Mouse (Mus musculus): ENCODE measurements around the gene Ogdh. TPM values are rescaled to one million over a fixed set of nuclear protein-coding genes. Genes with fewer than 3 reads are reported as not detected.

Ogdh gene
- polyA plus RNA-seq, 1 experiment, result 123 TPM

- under 1% methylated on average over 50 of the region's 50 CpGs for WGBS
- peaks cover 7% of the 10 kb centered on the region for H3K4me1 ChIP-seq (ENCODE audit: control insufficient read depth, insufficient read depth, low read length)
- H3K4me3 ChIP-seq (ENCODE audit: insufficient read depth, low read depth, low read length), result peak within 1 kb of the TSS; percentile 82
- TF ChIP-seq CTCF (IDR thresholded peaks at IDR 0.05; ENCODE audit: insufficient read depth, low read depth, low read length), result no peak
- TF ChIP-seq POLR2A (IDR thresholded peaks at IDR 0.05; ENCODE audit: insufficient read depth, low read depth, low read length), result peak; percentile 83
- H3K27ac ChIP-seq (ENCODE audit: insufficient read depth, low read depth, low read length), result peak within 1 kb of the TSS; percentile 99
Observed at GRCm38 (mm10) chr11:6267320-6268254, 23.8 kb upstream of the Ogdh start, which contains the start of gene Ddx56. Gene Ddx56, minus strand, starts transcription at chr11:6267772.

DNA sequence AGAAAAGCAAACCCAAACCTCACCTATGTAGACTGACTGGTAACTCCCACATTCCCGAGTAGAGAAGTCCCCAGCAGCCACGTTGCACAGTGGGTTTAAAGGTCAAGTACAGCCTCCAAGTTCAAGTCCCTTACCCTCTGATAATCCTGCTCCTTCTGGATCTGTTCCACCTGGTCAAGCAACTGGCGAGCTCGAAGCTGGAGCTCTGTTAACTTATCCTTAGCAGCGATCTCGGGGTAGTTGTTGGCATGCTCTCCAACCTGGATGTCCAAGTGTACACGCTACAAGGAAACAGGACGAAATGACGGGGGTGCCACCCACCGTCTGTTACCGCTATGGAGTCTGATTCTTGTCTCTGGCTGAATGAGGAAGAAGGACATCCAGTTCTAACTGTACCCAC is 17.8 kb upstream of the Ogdh start:
- Histone ChIP-seq H3K27ac (ENCODE audit: insufficient read depth, low read depth, low read length) (no peak overlapping the region), H3K4me1 (ENCODE audit: control insufficient read depth, insufficient read depth, low read length) (peaks cover 5% of the 10 kb centered on the region; the same call in 1 of the 2 replicates), H3K4me3 (ENCODE audit: insufficient read depth, low read depth, low read length) (peak overlapping the region; percentile 84)
- TF ChIP-seq CTCF (IDR thresholded peaks at IDR 0.05; ENCODE audit: insufficient read depth, low read depth, low read length), result no peak
- no peak for TF ChIP-seq POLR2A (IDR thresholded peaks at IDR 0.05; ENCODE audit: insufficient read depth, low read depth, low read length)
- WGBS, result 16% methylated on average over 11 of the region's 11 CpGs

DNA sequence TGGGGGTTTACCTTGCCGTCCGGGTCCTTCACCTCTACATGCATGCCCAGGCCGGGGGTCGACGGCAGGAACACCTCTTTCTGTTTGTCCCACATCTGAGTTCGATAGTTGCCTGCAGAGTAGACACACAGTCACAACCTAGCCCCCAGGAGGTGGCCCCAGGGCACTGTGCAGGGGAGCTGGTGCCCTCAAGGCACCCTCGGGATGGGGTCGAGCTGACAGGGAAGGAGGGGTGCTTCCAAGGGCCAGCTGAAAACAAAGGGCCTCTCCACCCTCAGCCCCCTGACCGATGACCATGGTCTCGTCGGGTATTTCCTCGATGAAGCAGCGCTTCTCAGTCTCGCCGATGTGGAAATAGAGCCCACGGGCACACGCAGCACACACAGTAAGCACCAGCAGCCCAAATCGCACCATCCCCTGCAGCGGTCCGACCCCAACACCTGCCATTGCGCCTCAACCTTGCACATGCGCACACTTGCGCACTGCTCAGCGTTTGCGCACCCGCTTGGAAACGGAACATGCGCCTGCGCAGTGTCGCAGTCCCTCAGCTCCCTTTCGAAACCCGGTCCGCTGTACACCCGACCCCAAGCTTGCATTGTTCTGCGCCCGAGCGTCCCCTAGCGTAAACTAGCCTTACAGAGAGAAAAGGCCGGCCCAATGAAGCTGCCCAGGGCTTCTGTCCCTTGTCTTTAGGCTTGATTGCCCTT is 16.9 kb upstream of the Ogdh start, which contains the start of gene Tmed4:
Gene Tmed4, minus strand, starts transcription at position 484 of the 707 bp plus-strand sequence.
- WGBS, result under 1% methylated on average over 39 of the region's 39 CpGs
- H3K4me3 ChIP-seq (ENCODE audit: insufficient read depth, low read depth, low read length), result peak within 1 kb of the TSS; percentile 84
- H3K4me1 ChIP-seq (ENCODE audit: control insufficient read depth, insufficient read depth, low read length), result peaks cover 5% of the 10 kb centered on the region; the same call in 1 of the 2 replicates
- peak within 1 kb of the TSS; percentile 72 for H3K27ac ChIP-seq (ENCODE audit: insufficient read depth, low read depth, low read length)
- TF ChIP-seq POLR2A (IDR thresholded peaks at IDR 0.05; ENCODE audit: insufficient read depth, low read depth, low read length), result peak; percentile 87
- peak; percentile 47; the same call in 1 of the 2 replicates for TF ChIP-seq CTCF (IDR thresholded peaks at IDR 0.05; ENCODE audit: insufficient read depth, low read depth, low read length)

DNA sequence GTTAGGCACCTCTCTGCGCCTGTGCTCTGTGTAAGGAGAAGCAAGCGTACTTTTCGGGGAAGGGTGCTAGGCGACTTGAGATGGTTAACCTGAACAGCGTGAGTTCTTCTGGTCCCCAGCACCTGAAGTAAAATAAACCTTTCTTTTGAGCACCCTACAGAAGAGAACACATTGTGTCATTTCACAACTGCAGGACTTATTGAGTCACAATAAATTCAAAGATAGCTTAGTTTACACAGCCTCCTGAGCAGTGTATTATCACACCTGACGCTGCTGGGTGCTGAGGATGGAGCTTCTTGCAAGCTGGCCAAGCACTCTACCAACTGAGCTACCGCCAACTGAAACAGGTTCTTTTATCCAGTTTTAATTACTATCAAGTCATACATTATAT is 16.3 kb upstream of the Ogdh start:
- TF ChIP-seq CTCF (IDR thresholded peaks at IDR 0.05; ENCODE audit: insufficient read depth, low read depth, low read length) (no peak), POLR2A (IDR thresholded peaks at IDR 0.05; ENCODE audit: insufficient read depth, low read depth, low read length) (no peak)
- WGBS, result 19% methylated on average over 7 of the region's 7 CpGs
- Histone ChIP-seq H3K4me1 (ENCODE audit: control insufficient read depth, insufficient read depth, low read length) (peaks cover 5% of the 10 kb centered on the region; the same call in 1 of the 2 replicates), H3K27ac (ENCODE audit: insufficient read depth, low read depth, low read length) (peak overlapping the region; percentile 68), H3K4me3 (ENCODE audit: insufficient read depth, low read depth, low read length) (peak overlapping the region; percentile 84)

DNA sequence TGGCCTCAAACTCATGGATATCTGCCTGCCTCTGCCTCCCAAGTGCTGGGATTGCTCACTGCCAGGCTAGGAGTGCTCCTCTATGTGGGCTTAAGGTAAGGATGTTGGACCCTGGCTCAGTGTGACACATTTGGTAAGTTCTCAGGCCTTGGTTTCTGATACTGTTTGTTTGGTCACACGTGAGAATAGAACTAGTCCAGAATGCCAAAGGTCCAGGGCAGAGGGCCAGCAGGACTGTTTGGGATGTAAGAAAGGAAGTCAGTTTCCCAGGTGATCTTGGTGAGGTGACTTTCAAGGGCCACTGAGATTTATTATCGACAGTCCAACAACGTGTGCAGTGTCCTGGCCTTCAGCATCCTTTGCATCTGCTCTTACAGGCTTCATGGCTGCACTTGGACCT is 15.0 kb upstream of the Ogdh start:
- WGBS, result 59% methylated on average over 3 of the region's 3 CpGs
- TF ChIP-seq POLR2A (IDR thresholded peaks at IDR 0.05; ENCODE audit: insufficient read depth, low read depth, low read length), result no peak
- no peak for TF ChIP-seq CTCF (IDR thresholded peaks at IDR 0.05; ENCODE audit: insufficient read depth, low read depth, low read length)
- Histone ChIP-seq H3K4me1 (ENCODE audit: control insufficient read depth, insufficient read depth, low read length) (peaks cover 5% of the 10 kb centered on the region; the same call in 1 of the 2 replicates), H3K4me3 (ENCODE audit: insufficient read depth, low read depth, low read length) (no peak overlapping the region), H3K27ac (ENCODE audit: insufficient read depth, low read depth, low read length) (no peak overlapping the region)

DNA sequence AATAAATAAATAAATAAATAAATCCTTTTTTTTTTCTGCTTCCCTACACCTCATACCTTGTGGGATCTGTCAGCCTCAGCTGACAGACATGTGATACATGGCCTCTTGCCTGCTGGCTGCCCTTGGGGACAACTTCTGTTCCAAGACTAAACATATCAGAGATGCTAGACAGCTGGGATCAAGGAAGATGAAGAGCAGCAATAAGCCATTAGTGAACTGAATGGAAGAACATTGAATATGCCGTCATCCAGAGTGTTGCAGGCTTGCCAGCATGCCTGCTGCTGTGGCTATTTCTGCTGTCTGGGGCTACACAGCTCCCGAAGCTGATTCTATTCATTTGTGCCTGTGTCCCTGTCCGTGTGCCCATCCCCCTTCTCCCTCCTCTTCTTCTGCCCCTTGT is 8.5 kb upstream of the Ogdh start:
- H3K27ac ChIP-seq (ENCODE audit: insufficient read depth, low read depth, low read length), result no peak overlapping the region
- H3K4me3 ChIP-seq (ENCODE audit: insufficient read depth, low read depth, low read length), result no peak overlapping the region
- TF ChIP-seq POLR2A (IDR thresholded peaks at IDR 0.05; ENCODE audit: insufficient read depth, low read depth, low read length) (no peak), CTCF (IDR thresholded peaks at IDR 0.05; ENCODE audit: insufficient read depth, low read depth, low read length) (no peak)
- 0 out of 2 replicates have a peak, but pooled peaks cover 2% of the 10 kb centered on the region for H3K4me1 ChIP-seq (ENCODE audit: control insufficient read depth, insufficient read depth, low read length)
- 54% methylated on average over 3 of the region's 3 CpGs for WGBS

- 96% methylated on average over 3 of the region's 3 CpGs for WGBS
- TF ChIP-seq CTCF (IDR thresholded peaks at IDR 0.05; ENCODE audit: insufficient read depth, low read depth, low read length) (no peak), POLR2A (IDR thresholded peaks at IDR 0.05; ENCODE audit: insufficient read depth, low read depth, low read length) (no peak)
- no peak overlapping the region for H3K4me3 ChIP-seq (ENCODE audit: insufficient read depth, low read depth, low read length)
- no peaks in the 10 kb centered on the region for H3K4me1 ChIP-seq (ENCODE audit: control insufficient read depth, insufficient read depth, low read length)
- H3K27ac ChIP-seq (ENCODE audit: insufficient read depth, low read depth, low read length), result no peak overlapping the region
Observed at GRCm38 (mm10) chr11:6290138-6290537, 1.3 kb upstream of the Ogdh start.

- Histone ChIP-seq H3K4me3 (ENCODE audit: insufficient read depth, low read depth, low read length) (peak overlapping the region; percentile 69), H3K4me1 (ENCODE audit: control insufficient read depth, insufficient read depth, low read length) (no peaks in the 10 kb centered on the region), H3K27ac (ENCODE audit: insufficient read depth, low read depth, low read length) (no peak overlapping the region; the same call in 1 of the 2 replicates)
- TF ChIP-seq CTCF (IDR thresholded peaks at IDR 0.05; ENCODE audit: insufficient read depth, low read depth, low read length), result no peak
- TF ChIP-seq POLR2A (IDR thresholded peaks at IDR 0.05; ENCODE audit: insufficient read depth, low read depth, low read length), result no peak
- 25% methylated on average over 3 of the region's 3 CpGs for WGBS
Observed at GRCm38 (mm10) chr11:6290883-6291282, 550 bp upstream of the Ogdh start.
